Mouse (Mus musculus) spleen, adult 2 months (tissue): ENCODE measurements around the gene Il27ra. TPM values are rescaled to one million over a fixed set of nuclear protein-coding genes. Genes with fewer than 3 reads are reported as not detected.
A peak's percentile ranks its signal among the peaks of the same experiment; 100 is the strongest.

ENCODE experiments used
- DNase-seq, 2 experiments: peaks; one replicate each; pipeline versions ENCODE4 v3.0.0 to v3.0.0-alpha.2; 2012 to 2021; ENCODE audit warnings: low spot score in 2 of 2, low read depth in 1 of 2
- H3K27ac ChIP-seq: fragments of 200-500 bp; 2 replicates; pipeline ENCODE4 v1.5.1; 2012; ENCODE audit warnings: low read length, inconsistent platforms; ENCODE audit not compliant: insufficient read depth
- H3K27me3 ChIP-seq: fragments of 200-500 bp; 2 replicates; pipeline ENCODE4 v1.6.1; 2012; ENCODE audit warnings: mild to moderate bottlenecking, moderate library complexity, low read length, inconsistent platforms; ENCODE audit not compliant: control insufficient read depth, insufficient read depth
- H3K36me3 ChIP-seq: fragments of 200-500 bp; 2 replicates; pipeline ENCODE4 v1.6.1; 2012; ENCODE audit warnings: mild to moderate bottlenecking, low read length, inconsistent platforms; ENCODE audit not compliant: control insufficient read depth, insufficient read depth
- H3K4me1 ChIP-seq: fragments of 200-500 bp; 2 replicates; pipeline ENCODE4 v1.6.1; 2011; ENCODE audit warnings: inconsistent platforms; ENCODE audit not compliant: control insufficient read depth, insufficient read depth, insufficient read length
- H3K4me3 ChIP-seq: fragments of 200-500 bp; 2 replicates; pipeline ENCODE4 v1.5.1; 2011; ENCODE audit warnings: mild to moderate bottlenecking, inconsistent platforms; ENCODE audit not compliant: insufficient read depth, insufficient read length; ENCODE audit errors: extremely low read depth
- CTCF ChIP-seq: fragments of 200-500 bp; IDR thresholded peaks from 2 replicates; pipeline ENCODE4 v1.5.1; 2011; ENCODE audit warnings: mild to moderate bottlenecking, inconsistent platforms; ENCODE audit not compliant: insufficient read depth, insufficient read length, insufficient replicate concordance; ENCODE audit errors: extremely low read depth
- POLR2A ChIP-seq: fragments of 200-500 bp; IDR thresholded peaks from 2 replicates; pipeline ENCODE4 v1.6.1; 2011; ENCODE audit warnings: low read depth, low read length, inconsistent platforms
- WGBS: fragments of 180-500 bp; shearing (Covaris S2); methylation state at CpG from one replicate; pipeline ENCODE4 v1.1.7; 2018; 5-methylcytosine and 5-hydroxymethylcytosine counted together
- polyA plus RNA-seq: library from polyadenylated mRNA; depleted of rRNA; stranded (reverse); fragments of >200 nt; gene quantifications from 2 replicates; pipeline ENCODE4 v1.2.3, GENCODE M21; 2012

Il27ra gene
- polyA plus RNA-seq, 1 experiment: 70.0 TPM

DNA sequence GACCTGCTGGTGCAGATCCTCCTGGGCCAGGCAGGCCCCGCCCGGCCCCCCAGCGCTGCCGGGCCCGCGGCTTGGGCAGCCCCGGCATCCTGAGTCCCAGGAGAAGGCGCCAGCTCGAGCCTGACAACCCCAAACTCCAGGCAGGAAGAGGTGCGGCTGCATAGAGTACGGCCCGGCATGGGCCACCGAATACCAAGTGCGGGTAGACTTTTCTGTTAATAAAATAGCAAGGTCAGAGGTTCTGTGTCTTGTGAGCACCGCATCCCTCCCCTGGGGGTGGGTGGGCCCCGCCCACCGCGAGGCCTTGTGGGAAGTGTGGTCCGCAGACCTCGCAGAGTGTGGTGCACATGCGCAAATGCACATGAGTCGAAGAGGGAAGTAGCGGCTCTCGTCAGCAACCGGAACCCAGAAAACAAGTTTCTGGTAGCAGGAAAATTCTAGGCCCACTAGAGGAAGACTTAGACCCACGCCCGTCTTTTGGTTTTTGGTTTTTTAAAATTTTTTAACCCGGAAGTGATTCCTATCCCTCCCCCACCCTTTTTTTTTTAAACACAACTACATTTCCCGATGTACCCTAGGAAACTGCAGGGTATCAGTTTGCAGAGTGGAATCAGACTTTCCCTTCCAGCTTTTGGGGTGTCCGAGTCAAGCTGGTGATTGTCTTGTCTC lies 37.7 kb downstream of the Il27ra start:
- peak overlapping the region; percentile 88 for H3K27ac ChIP-seq
- H3K36me3 ChIP-seq: no peaks in the 10 kb centered on the region
- TF ChIP-seq CTCF: no peak
- no peak for TF ChIP-seq POLR2A
- WGBS: 2% methylated on average over 30 of the region's 30 CpGs
- H3K27me3 ChIP-seq: no peaks in the 10 kb centered on the region
- H3K4me3 ChIP-seq: peak overlapping the region; percentile 57
- H3K4me1 ChIP-seq: peaks cover 7% of the 10 kb centered on the region
- peak; percentile 96 to 97 for DNase-seq

DNA sequence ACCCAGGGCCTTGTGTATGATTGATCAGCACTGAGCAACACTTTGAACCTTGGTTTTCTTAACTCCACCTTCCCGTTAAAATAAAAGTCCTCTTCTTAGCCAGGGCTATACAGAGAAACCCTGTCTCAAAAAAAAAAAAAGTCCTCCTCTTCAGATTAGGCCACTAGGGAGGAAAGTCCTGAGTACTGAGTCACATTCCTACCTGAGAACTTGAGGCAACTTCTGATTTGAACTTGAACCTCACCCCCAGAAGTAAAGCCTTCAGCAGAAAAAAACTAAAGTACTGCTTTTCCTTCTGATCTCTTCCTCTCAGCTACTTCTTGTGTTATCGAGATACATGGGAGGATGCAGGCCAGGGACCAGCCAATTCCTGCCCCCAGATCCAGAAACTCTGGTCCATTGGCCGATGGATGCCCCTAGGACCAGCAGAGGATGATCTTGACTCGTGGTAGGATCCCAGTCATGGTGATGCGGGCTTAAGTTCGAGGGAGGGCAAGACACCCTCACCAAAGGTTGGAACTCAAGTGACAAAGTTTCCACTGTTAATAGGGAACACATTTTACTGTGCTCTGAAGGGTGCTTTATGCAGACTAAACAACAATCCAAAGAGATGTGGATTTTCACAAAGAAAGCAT lies 38.7 kb downstream of the Il27ra start:
- TF ChIP-seq POLR2A (no peak), CTCF (no peak)
- 72% methylated on average over 6 of the region's 6 CpGs for whole genome bisulfite sequencing
- Histone ChIP-seq H3K36me3 (peaks cover 2% of the 10 kb centered on the region; the same call in 1 of the 2 replicates), H3K4me3 (no peak overlapping the region), H3K4me1 (peaks cover 10% of the 10 kb centered on the region), H3K27me3 (no peaks in the 10 kb centered on the region), H3K27ac (no peak overlapping the region)
- DNase-seq: no peak

DNA sequence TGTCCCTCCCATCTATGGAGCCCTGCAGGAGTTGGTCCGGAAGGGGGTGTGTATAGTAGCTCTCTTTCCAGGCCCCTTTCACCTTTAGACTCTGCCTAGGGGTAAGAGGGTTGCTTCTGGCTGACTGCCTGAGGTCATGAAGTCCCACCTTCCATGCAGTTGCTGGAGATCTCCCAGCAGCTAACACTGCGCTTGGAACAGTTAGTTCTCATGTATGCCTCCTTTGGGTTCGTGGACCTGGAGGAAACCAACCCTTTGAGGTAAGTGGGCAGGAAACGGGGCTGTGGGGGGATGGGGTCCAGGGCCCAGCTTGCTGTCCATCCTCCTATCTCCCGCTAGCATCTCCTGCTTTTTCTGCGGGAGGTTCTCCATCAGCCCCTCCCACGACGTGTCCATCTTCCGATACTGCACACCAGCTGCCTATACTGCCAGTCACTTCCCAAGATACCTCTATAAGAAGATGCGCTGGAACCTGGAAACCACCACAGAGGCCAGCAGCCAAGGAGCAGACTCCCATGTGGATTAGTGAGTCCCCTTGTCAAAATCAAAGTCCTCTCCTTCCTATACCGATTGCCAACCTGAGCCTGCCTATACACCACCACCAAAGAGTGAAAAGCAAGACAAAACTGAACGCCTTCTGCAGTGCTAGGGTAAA lies 39.3 kb downstream of the Il27ra start:
- no peak for DNase-seq
- Histone ChIP-seq H3K4me1 (peaks cover 11% of the 10 kb centered on the region), H3K27ac (no peak overlapping the region), H3K27me3 (no peaks in the 10 kb centered on the region), H3K36me3 (peaks cover 2% of the 10 kb centered on the region; the same call in 1 of the 2 replicates), H3K4me3 (no peak overlapping the region)
- WGBS: 82% methylated on average over 12 of the region's 12 CpGs
- TF ChIP-seq CTCF (no peak), POLR2A (no peak)

DNA sequence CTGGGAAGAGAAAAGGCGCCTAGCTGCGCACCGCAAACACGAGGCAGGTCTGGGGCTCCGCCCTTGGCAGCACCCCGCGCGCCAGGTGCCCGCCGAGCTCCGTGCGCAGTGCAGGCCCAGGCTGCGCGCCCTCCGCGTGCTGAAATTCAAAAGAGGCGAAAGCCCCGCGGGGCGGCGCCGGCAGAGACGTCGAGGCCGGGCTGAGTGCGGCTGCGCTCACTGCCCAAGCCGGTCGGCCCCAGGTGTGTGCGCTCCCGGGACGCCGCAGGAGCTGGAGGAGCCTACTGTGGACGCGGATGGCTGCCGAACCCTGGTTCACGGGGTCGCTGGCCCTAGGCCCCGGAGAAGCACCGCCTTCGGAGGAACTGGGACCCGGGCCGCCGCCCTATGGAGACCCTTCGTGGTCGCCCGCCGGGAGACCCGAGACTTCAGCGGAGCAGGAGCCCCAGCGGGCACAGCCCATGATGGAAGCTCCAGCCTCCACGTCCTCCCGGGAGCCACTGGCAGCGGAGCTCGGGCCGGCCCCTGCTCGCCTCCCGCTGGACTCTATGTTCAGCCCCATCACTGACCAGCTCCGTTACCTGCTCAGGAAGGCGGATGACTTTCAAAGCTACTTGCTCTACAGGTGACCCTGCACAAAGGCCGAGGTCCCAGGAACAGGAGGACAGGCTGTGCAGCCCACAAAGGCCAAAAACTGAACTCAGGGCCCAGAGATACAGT lies 40.9 kb downstream of the Il27ra start, which contains the start of gene 1700067K01Rik:
Gene 1700067K01Rik (plus strand): TSS at position 222 of the 720 bp plus-strand sequence.
- 96% methylated on average over 61 of the region's 61 CpGs for WGBS
- TF ChIP-seq POLR2A: no peak
- TF ChIP-seq CTCF: no peak
- H3K27ac ChIP-seq: no peak within 1 kb of the TSS
- peaks cover 2% of the 10 kb centered on the region; the same call in 1 of the 2 replicates for H3K36me3 ChIP-seq
- peaks cover 11% of the 10 kb centered on the region for H3K4me1 ChIP-seq
- H3K4me3 ChIP-seq: no peak within 1 kb of the TSS
- H3K27me3 ChIP-seq: 0 out of 2 replicates have a peak, but pooled peaks cover 1% of the 10 kb centered on the region
- DNase-seq: no peak

DNA sequence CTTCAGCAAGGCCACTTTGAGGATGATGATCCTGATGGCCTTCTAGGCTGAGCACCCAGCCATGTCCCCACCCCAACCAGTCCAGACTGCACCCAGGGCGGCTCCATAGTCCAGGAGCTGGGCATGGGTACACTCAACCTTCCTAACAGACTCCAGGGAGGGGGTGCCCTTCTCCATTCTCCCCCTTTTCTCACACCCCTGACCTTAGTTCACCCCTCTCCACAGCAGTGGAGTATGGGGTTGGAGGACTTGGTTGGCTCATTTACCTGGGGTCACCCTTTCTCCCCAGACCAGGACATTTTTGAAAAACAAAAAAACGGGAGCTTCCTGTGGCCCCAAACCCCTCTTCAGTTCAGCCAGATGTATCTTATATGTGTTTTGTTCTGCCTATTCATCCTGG lies 42.6 kb downstream of the Il27ra start:
- 0 out of 2 replicates have a peak, but pooled peaks cover 1% of the 10 kb centered on the region for H3K27me3 ChIP-seq
- no peak overlapping the region for H3K27ac ChIP-seq
- H3K4me1 ChIP-seq: peaks cover 8% of the 10 kb centered on the region
- DNase-seq: no peak
- WGBS: 93% methylated on average over 2 of the region's 2 CpGs
- no peak overlapping the region for H3K4me3 ChIP-seq
- no peak for TF ChIP-seq CTCF
- no peak for TF ChIP-seq POLR2A
- peaks cover 2% of the 10 kb centered on the region; the same call in 1 of the 2 replicates for H3K36me3 ChIP-seq

DNA sequence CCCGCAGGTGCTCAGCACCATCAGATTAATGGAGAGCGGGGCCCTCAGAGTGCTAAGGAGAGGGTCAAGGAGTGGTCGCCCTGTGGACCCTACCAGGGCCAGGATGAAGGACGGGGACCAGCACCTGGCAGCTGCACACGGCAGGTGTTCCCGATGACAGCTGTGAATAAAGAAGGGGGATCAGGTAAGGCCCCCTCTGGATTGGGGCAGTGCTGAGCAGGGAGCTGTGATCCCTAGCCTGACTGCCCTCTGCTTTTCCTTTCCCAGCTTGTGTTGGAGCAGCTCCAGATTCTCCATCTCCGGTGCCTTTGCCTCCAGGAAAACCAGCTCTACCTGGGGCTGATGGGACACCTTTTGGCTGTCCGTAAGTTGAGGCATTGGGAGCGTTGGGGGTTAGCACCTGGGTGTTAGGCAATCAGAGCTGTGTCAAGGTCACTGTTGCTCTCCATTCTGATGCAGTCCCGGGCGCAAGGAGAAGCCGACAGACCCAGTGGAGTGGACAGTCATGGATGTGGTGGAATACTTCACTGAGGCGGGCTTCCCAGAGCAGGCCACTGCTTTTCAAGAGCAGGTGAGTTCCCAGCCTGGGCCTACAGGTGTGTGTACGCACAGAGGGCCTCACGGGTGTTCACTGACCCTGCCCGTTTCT lies 43.2 kb downstream of the Il27ra start:
- 85% methylated on average over 16 of the region's 16 CpGs for WGBS
- Histone ChIP-seq H3K27me3 (0 out of 2 replicates have a peak, but pooled peaks cover 1% of the 10 kb centered on the region), H3K4me1 (peaks cover 6% of the 10 kb centered on the region; the same call in 1 of the 2 replicates), H3K4me3 (peak overlapping the region; percentile 66), H3K27ac (no peak overlapping the region), H3K36me3 (peaks cover 2% of the 10 kb centered on the region; the same call in 1 of the 2 replicates)
- DNase-seq: no peak
- TF ChIP-seq POLR2A: no peak
- TF ChIP-seq CTCF: no peak
